Mouse (Mus musculus) ES-E14 (cell line): ENCODE data around the gene Pex1.

Source experiments
- CHD2 ChIP-seq: IDR thresholded peaks from 2 replicates; pipeline ENCODE4 v1.6.1; 2014; ENCODE audit warnings: mild to moderate bottlenecking, low read depth, low read length, inconsistent platforms
- HCFC1 ChIP-seq: IDR thresholded peaks from 2 replicates; pipeline ENCODE4 v1.6.1; 2012; ENCODE audit warnings: low read length, inconsistent platforms, borderline replicate concordance; ENCODE audit not compliant: insufficient read depth
- MAFK ChIP-seq: IDR thresholded peaks from 2 replicates; pipeline ENCODE4 v1.6.1; 2014; ENCODE audit warnings: mild to moderate bottlenecking, low read depth, low read length, inconsistent platforms; ENCODE audit not compliant: insufficient read depth
- ZC3H11A ChIP-seq: IDR thresholded peaks from 2 replicates; pipeline ENCODE4 v1.6.1; 2012; ENCODE audit warnings: low read depth, mild to moderate bottlenecking, inconsistent platforms, low read length, borderline replicate concordance
- ZNF384 ChIP-seq: IDR thresholded peaks from 2 replicates; pipeline ENCODE4 v1.6.1; 2012; ENCODE audit warnings: low read depth, low read length, inconsistent platforms

DNA sequence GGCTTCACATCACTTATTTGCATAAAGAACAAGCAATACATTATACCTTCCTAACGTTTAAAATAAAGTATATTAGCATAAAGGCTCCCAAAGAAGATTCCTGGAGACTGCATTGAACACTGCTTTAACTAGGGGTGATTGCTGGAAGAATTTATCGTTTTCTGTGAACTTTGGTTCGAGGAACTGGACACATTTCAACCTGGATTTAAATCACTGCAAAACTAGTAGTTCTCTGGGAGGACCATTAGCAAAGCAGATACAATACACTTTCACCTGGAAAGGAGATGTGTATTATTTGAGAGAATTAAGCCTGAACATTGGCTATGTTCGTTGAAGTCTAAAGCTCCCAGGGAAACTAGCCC lies 53.0 kb downstream of the Pex1 start:
- TF ChIP-seq CHD2 (no peak), ZNF384 (no peak), MAFK (no peak), HCFC1 (no peak), ZC3H11A (no peak)
